Mouse (Mus musculus) megakaryocyte progenitor cell, adult 5-6 weeks (primary cell): ENCODE data around the gene Cdh7. TPM values are rescaled to one million over a fixed set of nuclear protein-coding genes. Genes with fewer than 3 reads are reported as not detected.
"Not testable (repeated sequence)": the region's sequence is repeated elsewhere in the genome, so short reads cannot be mapped to it uniquely, and the experiment has no call there.

Source experiments
- ATAC-seq: replicated peaks from 2 replicates; pipeline ENCODE4 v1.8.0; 2016; ENCODE audit warnings: mild to moderate bottlenecking, moderate TSS enrichment, inconsistent platforms; ENCODE audit not compliant: poor library complexity
- total RNA-seq, 2 experiments: library from RNA; stranded (forward) in 1 of 2; stranded (reverse) in 1 of 2; fragments of 157-497, 149-512 nt in 1 of 2; fragments of 200-1000 nt in 1 of 2; gene quantifications; 2 replicates each; pipeline versions ENCODE4 v1.2.3 to v1.2.4; 2015 to 2017

Gene Cdh7
- not detected in 2 replicates for total RNA-seq (2015)
- total RNA-seq (2017) = not detected in 2 replicates

DNA sequence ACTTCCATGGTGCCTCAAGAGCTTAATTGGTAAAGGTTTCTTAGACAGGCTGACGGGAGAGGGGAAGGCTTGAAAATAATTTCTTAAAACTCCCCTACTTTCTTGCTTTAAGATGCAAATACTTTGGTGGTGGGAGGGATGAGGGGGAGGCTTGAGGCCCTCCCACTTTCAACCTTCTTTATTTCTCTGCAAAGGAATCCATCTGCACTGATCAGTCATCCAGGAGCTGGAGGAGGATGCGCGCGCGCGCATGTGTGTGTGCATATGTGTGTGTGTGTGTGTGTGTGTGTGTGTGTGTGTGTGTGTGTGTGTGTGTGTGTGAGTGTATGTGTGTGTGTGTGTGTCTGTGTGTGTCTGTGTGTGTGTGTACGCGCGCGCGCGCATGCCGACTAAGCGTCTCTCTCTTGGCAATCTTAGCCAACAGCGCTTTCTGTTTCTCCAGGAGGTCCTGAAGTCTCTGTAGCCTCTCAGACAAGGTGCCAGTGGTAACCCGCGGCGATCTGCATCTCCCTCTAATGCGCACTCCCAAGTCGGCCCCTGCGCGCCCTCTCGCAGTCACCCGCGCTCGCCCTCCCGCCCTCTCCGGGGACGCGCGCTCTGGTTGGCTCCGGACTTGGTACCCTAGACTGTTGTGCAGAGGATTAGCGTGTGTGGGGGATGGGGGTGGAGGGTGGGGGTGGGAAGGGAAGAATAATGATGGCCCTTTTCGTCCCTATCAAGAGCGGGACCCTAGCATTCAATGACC is at the start of gene Cdh7:
Cdh7 (plus strand) TSS at position 368 of the 745 bp plus-strand sequence.
- ATAC-seq = no peak

DNA sequence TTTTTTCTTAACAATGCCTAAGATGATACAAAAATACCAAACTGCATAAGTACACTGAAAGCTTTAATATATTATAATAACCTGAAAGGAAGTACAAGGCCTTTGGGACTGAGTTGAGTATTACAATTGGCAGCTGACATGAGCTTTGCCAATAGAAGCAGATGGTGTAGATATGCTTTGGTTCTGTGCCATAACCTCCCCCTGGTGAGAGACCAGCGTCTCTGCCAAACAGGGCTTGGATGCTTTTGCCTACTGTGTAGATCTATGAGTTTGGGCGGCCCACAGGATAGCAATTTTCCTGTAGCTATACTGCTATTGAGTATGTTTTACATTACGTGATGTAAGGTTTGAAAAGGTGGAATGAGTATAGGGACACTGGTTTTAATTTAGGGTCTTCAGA is 49.6 kb upstream of the Cdh7 start:
- ATAC-seq = no peak

DNA sequence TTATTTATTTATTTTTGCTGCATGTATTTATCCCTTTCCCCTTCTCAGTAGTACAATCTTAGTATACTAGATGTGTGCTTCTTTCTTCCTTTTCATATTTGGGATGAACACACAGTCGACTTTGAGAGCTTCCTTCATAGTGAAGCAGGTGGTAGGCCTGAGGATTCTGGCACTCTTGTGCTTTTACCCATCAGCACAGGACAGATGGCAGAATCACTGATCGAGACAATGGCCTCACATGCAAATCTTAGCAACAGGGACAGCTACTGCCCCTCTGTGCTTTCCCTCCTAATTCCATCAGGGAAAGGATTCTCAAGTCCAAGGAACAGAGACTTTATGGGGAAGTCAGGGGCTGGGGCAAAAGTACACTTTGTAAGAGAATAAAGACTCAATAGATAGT is 33.7 kb upstream of the Cdh7 start:
- no peak for ATAC-seq

DNA sequence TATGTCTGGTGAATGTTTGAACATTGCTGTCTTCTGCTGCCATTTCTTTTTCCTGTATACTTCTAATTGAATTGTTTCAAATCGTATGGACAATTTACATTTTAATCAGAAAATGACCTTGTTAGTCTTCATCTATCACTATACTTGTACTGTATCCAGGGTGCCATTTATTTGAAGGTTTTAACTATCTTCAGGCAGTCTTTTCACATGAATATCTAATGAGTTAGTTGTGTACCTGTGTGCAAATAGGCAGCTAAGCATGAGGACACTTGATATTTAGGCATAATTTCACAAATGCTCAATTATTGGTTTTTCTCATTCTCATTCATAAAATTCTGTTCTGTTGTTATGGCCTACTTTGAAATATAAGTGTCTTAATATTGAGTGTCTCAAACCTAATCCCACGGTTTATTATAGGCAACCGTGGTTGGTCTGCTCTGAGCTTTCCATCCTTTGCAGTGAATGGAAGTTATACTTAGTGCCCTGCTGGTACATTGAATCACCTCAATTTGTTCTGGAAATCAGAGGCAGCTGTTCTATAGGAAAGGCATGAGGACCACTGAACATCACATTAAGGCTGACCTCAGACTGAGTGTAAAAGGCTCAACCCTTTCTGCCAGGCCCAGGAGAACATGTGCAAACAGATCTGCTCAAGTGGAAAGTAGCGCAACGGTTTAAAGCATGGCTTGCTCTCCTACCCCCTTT is 10.4 kb upstream of the Cdh7 start:
- no peak for ATAC-seq

DNA sequence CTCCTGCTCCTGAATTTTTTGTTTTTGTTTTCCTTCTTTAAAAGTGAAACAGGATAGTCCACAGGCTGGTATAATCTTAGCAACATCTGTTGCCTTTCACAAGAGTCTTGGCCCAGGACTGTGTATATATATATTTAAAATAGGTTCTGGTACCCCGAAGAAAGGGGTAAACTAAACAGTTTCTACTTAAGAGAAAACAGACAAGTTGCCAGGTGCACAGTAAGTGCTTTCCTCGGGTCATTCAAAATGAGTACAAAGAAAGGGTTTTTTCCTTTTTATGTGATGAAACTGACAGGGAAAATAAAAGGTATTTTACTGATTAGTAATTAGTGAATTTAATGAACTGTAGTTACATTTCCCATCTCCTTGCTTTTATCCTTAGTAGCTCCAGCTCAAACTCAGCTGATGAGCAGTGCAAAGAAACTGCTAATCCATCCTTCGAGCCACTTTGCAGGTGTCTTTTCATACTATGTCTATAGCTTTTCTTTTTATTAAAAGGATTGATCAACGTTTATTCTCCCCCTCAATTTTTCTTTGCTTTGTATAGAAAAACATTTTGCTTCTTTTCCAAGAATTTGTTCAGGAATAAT is 9.7 kb upstream of the Cdh7 start:
- no peak for ATAC-seq

DNA sequence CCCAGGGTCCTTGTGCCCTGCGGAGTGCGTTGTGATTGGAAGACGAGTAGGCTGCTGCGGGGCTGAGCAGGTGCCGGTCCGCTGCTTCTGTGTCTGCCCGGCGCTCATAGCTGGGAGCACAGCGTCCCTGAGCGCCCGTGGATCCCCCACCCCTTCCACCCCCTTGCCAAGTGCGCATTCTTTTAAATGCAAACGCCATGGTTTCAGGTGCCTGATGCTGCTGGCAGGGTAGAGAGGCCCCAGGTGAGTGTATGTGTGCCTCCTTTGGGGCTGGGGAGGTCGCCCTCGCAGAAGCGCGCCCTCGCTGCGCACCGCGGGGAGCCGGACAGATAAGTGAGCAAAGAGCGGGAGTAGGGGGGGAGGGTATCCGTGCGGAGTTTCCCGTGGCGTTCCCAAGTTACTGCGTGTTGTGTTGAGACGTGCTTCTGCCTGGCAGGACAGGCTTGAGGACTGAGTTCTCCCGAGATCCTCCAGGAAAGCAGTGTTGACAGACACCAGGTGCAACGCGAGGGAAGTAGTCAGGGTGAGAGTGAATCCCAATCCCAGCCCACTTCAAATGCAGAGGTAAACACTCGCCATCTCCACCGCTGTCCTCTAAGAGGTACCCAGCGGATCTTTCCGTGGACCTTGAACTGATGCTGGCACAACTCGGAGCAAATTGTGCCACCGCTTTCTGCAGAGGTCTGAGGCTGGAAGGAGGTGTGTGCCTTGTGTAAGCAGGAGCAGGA is 742 bp downstream of the Cdh7 start:
- ATAC-seq = no peak

DNA sequence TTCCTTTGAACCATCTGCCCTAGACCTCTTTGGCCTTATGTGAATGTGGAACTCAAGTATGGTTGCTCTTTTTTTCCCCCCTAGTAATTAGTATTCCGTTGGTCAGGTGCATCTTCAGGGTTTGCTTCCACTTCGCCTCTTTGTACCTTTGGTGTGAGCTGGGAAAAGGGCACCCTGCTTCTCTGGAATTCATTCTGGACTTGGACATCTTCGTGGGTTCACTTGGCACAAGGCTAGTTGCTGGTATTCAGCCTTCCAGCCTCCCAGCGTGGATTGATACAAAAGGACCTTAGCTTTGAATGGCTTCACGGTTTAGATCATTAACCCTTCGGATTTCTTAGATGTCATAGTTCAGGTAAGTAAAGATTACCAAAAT is 1.3 kb downstream of the Cdh7 start:
- ATAC-seq = no peak

DNA sequence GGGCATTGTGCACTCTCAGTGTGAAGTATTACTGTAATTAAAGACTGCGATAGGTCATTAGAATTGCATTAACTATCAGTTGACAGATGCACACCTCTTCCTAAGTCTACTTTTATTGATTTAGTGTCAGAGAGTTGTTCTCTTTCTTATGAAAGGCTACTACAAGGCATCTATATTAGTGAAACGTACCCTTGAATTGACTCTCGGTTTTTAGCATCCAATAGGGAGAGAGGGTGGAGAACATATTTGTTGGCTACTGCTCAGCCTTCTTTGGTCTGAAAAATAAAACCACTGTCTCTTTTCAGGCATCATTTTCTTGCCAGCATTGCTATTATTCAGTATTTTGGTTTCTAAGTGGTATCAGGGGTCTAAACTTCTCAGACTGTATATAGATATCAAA is 2.5 kb downstream of the Cdh7 start:
- no peak for ATAC-seq

DNA sequence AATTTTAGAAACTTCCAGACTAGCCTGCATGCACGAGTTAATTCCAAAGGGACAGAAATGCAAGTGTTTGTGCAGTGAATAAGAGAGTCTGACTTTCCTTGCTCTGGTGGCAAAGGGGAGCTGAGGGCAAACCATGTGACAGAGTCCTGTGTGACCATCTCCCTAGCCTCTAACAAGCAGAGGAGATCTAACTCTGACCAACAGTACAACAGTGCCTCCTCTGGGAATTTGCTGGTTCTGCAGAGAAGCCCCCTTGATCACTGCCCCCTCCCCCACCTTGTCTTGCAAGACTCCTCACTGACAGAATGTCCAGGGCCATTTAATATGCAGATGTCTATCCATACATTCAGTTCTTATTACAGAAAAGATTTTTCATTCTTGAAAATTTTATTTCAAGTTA is 3.2 kb downstream of the Cdh7 start:
- ATAC-seq = no peak

DNA sequence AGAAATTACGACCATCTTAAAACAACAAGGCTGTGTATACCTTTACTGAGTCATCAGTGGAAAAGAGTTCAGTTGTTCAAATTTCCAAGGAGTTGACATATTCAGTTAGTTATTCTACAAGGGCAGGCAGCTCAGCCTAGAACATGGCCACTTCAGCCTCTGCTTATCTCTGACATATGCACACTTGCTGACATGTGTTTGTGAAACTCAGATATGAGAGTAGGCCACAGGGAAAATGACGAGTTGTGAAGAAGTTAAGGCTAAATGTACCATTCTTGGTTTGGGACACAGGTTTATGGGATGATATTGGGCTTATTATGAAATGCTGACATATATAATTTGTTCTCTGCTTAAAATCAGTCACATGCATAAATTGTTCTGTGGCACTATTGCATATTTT is 7.3 kb downstream of the Cdh7 start:
- ATAC-seq = no peak

DNA sequence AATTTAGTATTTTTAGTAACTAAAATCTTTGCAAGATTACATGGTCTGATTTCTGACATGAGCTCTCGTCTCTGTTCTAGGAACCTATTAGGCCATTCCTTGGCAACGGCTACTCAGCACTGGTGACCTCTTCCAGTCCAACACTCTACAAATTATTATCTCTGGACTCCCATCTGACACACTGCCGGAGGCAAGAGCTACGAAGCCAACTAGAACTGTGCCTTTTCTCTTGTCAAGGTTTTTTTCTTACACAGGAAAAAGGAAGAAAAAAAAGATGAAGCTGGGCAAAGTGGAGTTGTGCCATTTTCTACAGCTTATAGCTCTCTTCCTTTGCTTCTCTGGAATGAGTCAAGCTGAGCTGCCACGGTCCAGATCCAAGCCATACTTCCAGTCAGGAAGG is 11.7 kb downstream of the Cdh7 start:
- no peak for ATAC-seq

DNA sequence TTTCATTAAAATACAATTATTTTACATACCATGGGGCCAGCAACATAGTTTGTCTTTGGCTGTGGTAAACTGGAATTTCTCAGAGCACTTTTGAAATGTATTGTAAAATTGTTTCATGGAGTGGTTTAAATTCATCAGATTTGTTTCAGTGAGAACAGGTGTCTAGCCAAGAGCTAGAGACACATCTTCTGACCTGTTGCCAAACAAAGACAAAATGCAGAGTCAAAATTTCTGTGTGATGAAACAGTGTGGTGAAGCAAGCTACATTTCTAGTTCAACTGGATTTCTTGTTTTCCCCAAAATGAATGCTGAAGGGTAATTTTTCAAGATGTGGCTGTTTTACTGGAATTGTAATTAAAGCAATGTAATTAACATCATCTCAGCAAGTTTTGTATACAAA is 22.2 kb downstream of the Cdh7 start:
- no peak for ATAC-seq

DNA sequence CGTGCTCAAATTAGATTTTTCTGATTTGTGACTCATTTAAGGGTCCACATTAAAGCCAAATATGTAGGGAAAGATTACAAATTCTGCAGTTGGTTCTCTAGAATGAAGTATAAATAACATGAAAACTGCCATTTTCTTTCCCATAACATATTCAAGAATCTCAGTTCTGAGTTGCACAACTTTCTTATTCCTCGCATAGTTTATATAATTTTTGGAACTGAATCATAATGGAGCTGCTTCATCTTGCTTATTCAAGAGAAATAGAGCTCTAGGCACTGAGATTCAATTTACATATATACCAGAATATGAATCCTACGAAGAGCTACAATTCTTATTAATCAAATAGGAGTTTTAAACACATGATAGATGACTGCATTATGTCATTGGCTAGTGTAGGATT is 22.8 kb downstream of the Cdh7 start:
- ATAC-seq = no peak

DNA sequence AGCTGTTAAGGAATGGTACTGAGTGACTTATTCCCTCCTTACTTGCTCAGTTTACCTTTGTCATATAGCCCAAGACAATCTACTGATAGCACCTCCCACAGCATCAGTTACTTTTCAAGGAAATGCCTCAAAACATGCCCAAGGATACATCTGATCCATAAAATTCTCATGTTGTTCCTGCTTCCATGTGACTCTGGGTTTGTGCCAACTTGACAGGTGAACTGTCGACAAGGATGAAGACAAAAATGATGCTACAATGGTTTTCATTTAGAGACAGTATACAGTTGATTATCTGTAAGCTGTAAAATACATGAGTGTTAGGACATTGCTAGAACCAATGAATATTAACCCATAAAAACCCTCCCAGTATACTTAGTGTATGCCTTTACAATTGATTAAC is 29.9 kb downstream of the Cdh7 start:
- ATAC-seq = no peak

DNA sequence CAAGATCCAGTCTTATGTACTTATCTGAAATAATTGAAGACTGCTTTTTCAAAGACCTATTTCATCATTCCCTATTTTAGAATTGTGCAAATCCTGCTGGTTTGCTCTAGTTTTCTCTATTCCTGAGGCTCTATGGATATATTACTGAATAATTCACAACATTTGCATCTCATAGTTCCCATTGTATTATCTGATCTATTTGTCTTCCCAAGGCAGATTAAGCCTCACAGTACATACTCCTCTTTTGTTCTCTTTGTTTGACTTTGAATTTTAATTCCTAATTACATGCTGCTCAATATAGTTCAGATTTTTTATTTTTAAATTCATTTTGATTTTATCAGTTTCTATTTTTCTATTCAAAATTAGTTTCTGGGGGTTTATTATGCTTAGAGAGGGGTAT is 74.1 kb downstream of the Cdh7 start:
- no peak for ATAC-seq

DNA sequence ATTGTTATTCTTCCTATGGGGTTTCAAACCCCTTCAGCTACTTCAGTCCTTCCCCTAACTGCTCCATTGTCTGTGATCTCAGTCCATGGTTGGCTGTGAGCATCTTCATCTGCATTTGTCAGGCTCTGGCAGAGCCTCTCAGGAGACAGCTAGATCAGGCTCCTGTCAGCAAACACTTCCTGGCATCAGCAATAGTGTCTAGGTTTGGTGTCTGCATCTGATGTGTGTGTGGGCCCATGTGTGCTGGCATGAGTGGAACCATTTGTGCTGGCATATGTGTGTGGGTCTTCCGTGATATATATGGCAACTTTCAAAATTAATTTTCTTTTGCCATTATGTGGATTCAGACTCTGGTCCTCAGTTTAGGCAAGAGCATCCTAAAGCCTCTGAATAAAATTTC is 85.2 kb downstream of the Cdh7 start:
- no peak for ATAC-seq

DNA sequence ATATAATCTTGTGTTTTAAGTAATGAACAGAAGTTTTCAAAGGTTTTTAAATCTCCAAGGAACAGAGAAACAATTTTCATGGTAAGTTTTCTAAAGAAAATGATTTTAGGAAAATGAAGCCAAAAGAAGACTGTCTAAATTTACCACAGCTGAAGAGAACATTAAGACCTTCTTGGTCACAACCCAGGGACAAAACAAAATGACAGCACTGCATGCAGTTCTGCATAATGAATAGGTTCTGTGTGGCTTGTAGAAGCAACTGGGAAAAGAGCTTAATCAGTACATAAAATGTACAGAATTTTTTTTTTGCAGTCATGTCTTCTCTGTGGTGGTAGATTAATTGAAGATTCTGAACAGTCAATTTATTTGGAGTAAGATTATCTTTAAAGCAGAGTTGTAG is 96.2 kb downstream of the Cdh7 start:
- ATAC-seq = no peak

DNA sequence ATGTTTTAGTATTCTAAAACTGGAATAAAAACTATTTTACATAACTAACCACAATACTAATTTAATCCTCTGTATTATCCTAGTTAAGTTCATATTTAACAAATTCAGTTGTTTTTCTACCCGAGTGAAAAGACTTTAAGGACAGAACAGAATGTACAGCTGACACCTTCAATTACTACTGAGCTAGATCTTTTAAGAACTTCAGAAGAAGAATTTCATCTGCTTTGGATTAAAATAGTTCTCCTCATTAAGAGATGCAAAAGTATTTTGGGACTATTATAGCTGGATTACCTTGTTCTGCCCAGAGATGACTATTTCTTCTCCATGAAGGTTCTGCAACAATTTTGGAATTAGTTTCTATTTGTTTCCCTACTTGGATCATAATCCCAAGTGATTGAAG is 135.8 kb downstream of the Cdh7 start:
- ATAC-seq = no peak

DNA sequence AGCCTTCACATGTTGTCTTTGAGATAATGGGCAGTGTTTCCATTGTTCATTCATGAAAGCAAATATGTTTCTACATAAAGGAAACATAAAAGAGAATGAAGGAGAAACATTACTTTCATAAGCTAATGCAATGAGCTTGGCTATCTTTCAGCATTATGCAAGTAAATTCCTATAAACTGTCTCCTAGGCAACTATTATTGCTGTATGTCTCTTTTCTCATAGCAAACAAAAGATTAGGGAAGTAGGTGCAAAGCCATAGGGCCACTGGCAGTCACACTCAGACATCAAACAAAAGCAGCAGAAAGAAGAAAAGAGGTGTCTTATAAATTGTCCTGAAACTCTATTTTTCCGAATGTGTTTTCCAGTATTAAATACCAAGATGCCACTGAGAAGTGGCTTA is 136.6 kb downstream of the Cdh7 start:
- no peak for ATAC-seq

DNA sequence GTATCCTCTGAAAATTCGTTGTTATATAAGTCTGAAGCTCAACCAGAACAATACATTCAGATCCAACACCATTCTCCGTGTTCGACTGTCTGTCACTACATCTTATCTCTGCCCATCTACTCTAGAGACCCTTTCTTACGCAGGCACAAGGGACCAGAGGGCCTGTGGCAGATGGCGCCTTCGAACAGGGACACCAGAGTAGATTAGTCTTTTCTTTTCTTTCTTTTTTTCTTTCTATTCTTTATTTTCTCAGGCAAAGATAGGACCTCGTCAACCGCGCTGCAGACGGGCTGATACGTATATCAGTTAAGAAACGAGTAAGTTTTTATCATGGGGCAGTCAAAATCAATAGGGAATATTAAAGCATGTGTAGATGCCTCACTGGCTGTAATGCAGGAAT is 189.2 kb downstream of the Cdh7 start:
- ATAC-seq = not testable (repeated sequence)
